Mouse (Mus musculus) erythroblast, adult 5-6 weeks (primary cell): Measurements from ENCODE around the gene Abhd13. TPM values are rescaled to one million over a fixed set of nuclear protein-coding genes. Genes with fewer than 3 reads are reported as not detected.

Experiments used
- ATAC-seq: replicated peaks from 2 replicates; pipeline ENCODE4 v1.8.0; 2016; ENCODE audit warnings: moderate number of reproducible peaks, mild to moderate bottlenecking, moderate TSS enrichment, inconsistent platforms; ENCODE audit not compliant: poor library complexity, low FRiP score, severe bottlenecking
- total RNA-seq, 2 experiments: library from RNA; stranded (forward) in 1 of 2; stranded (reverse) in 1 of 2; fragments of 150-400 nt in 1 of 2; fragments of 200-764, 138-1000 nt in 1 of 2; gene quantifications; 2 replicates each; pipeline versions ENCODE4 v1.2.3 to v1.2.4; 2015 to 2017; ENCODE audit warnings: low replicate concordance in 2 of 2

Gene Abhd13
- total RNA-seq, 2 experiments from 2014 or later: 6.5 to 7.5 TPM

GRCm38 (mm10) chr8:10006986-10007659 is 29.6 kb downstream of the Abhd13 start:
- ATAC-seq: no peak

- ATAC-seq: no peak
Observed at GRCm38 (mm10) chr8:10007660-10008028, 30.1 kb downstream of the Abhd13 start.

- ATAC-seq: no peak
Observed at GRCm38 (mm10) chr8:10016252-10016651, 38.7 kb downstream of the Abhd13 start.

- no peak for ATAC-seq
Observed at GRCm38 (mm10) chr8:10017231-10017630, 39.7 kb downstream of the Abhd13 start.

GRCm38 (mm10) chr8:10030320-10031060 is 53.0 kb downstream of the Abhd13 start:
- ATAC-seq: no peak

- ATAC-seq: no peak
Observed at GRCm38 (mm10) chr8:10031177-10031576, 53.7 kb downstream of the Abhd13 start.

GRCm38 (mm10) chr8:10040866-10041265 is 63.4 kb downstream of the Abhd13 start:
- ATAC-seq: no peak

Other genes starting within 250 kb of the Abhd13 start
- not detected in 2 replicates for gene Fam155a, start 206.5 kb upstream of the Abhd13 start, total RNA-seq (2015; ENCODE audit: low replicate concordance)
- gene Fam155a, start 206.5 kb upstream of the Abhd13 start, total RNA-seq (2017; ENCODE audit: low replicate concordance): 0.09 TPM in 1 of 2 replicates, not detected in the other
- gene Gm10217, start 113.5 kb upstream of the Abhd13 start, total RNA-seq (2015; ENCODE audit: low replicate concordance): not detected in 2 replicates
- gene Gm10217, start 113.5 kb upstream of the Abhd13 start, total RNA-seq (2017; ENCODE audit: low replicate concordance): not detected in 2 replicates
- 0.42 and 0.58 TPM in 2 replicates for gene Lig4, start within 50 bp of the Abhd13 start, total RNA-seq (2015; ENCODE audit: low replicate concordance)
- gene Lig4, start within 50 bp of the Abhd13 start, total RNA-seq (2017; ENCODE audit: low replicate concordance): 0.94 and 1.8 TPM in 2 replicates
- 11.1 and 18.8 TPM in 2 replicates for gene Tnfsf13b, start 28.8 kb downstream of the Abhd13 start, total RNA-seq (2015; ENCODE audit: low replicate concordance)
- 3.8 and 6.7 TPM in 2 replicates for gene Tnfsf13b, start 28.8 kb downstream of the Abhd13 start, total RNA-seq (2017; ENCODE audit: low replicate concordance)
- not detected in 2 replicates for gene Myo16, start 176.2 kb downstream of the Abhd13 start, total RNA-seq (2015; ENCODE audit: low replicate concordance)
- not detected in 2 replicates for gene Myo16, start 176.2 kb downstream of the Abhd13 start, total RNA-seq (2017; ENCODE audit: low replicate concordance)